Mouse (Mus musculus): ENCODE results near the gene Wdr25. TPM values are rescaled to one million over a fixed set of nuclear protein-coding genes. Genes with fewer than 3 reads are reported as not detected.

Wdr25 gene
- total and polyA plus RNA-seq, 3 experiments: 8.3 to 12.4 (median 10.8) TPM

GRCm38 (mm10) chr12:108915893-108916292, 22.5 kb downstream of the Wdr25 start:
- no peak overlapping the region for H3K4me3 ChIP-seq (replicated peaks in 1 of 3; ENCODE audit: low read depth in 2 of 3, low read length in 2 of 3, poor library complexity in 1 of 3)
- TF ChIP-seq TBP (conservative IDR thresholded peaks at IDR 0.05; ENCODE audit: low read depth, low read length): no peak
- TF ChIP-seq IRF4 (IDR thresholded peaks at IDR 0.05; ENCODE audit: low read depth, low read length): no peak
- TF ChIP-seq MAX (IDR thresholded peaks at IDR 0.05; ENCODE audit: low read length): no peak
- TF ChIP-seq MYC (IDR thresholded peaks at IDR 0.05; ENCODE audit: low read depth, low read length): no peak
- dilution Hi-C loops (cut with MboI; ENCODE audit: extremely low pct_ligation_motif_present, extremely low pct_unique_long_range_greater_than_20kb, low sequenced_read_pairs): no loop called here

GRCm38 (mm10) chr12:108916447-108917042, 23.1 kb downstream of the Wdr25 start:
- DNase-seq (ENCODE audit: extremely low read depth): no peak
- Histone ChIP-seq H3K9me3 (replicated peaks; ENCODE audit: low read length) (no peaks in the 10 kb centered on the region), H3K9ac (ENCODE audit: insufficient read depth, low read depth) (no peak overlapping the region), H3K27ac (ENCODE audit: insufficient read depth, low read depth) (no peak overlapping the region), H3K4me2 (ENCODE audit: insufficient read depth, low read depth, poor library complexity, severe bottlenecking) (no peak overlapping the region), H3K36me3 (replicated peaks in 1 of 2; ENCODE audit: control insufficient read depth in 1 of 2, insufficient read depth in 1 of 2, low read length in 1 of 2) (peaks cover 0 to 55% of the 10 kb centered on the region in 2 experiments), H3K79me2 (replicated peaks; ENCODE audit: control insufficient read depth, extremely low read depth, insufficient read depth, poor library complexity, severe bottlenecking) (no peaks in the 10 kb centered on the region), H3K4me3 (replicated peaks in 1 of 3; ENCODE audit: low read depth in 2 of 3, low read length in 2 of 3, poor library complexity in 1 of 3) (no peak overlapping the region), H3K4me1 (ENCODE audit: control insufficient read depth in 1 of 2, insufficient read depth in 2 of 2) (peaks cover 0 to 26% of the 10 kb centered on the region in 2 experiments; a peak in 2 of 4 replicates), H3K27me3 (replicated peaks) (no peaks in the 10 kb centered on the region)
- TF ChIP-seq SIN3A (IDR thresholded peaks at IDR 0.05; ENCODE audit: low read length) (no peak), IRF4 (IDR thresholded peaks at IDR 0.05; ENCODE audit: low read depth, low read length) (no peak), MEF2A (IDR thresholded peaks at IDR 0.05; ENCODE audit: borderline replicate concordance, low read depth, low read length) (no peak)
- dilution Hi-C loops (cut with MboI; ENCODE audit: extremely low pct_ligation_motif_present, extremely low pct_unique_long_range_greater_than_20kb, low sequenced_read_pairs): no loop called here
- in situ Hi-C loops (cut with MboI; ENCODE audit: low pct_ligation_motif_present, low pct_unique_long_range_greater_than_20kb, low sequenced_read_pairs): no loop called here

More at GRCm38 (mm10) chr12:108915893-108916292, 22.5 kb downstream of the Wdr25 start:
- H3K27me3 ChIP-seq (replicated peaks): no peaks in the 10 kb centered on the region
- H3K79me2 ChIP-seq (replicated peaks; ENCODE audit: control insufficient read depth, extremely low read depth, insufficient read depth, poor library complexity, severe bottlenecking): no peaks in the 10 kb centered on the region
- DNase-seq (ENCODE audit: extremely low read depth): no peak
- in situ Hi-C loops (cut with MboI; ENCODE audit: low pct_ligation_motif_present, low pct_unique_long_range_greater_than_20kb, low sequenced_read_pairs): no loop called here
- H3K9me3 ChIP-seq (replicated peaks; ENCODE audit: low read length): no peaks in the 10 kb centered on the region
- H3K27ac ChIP-seq (ENCODE audit: insufficient read depth, low read depth): no peak overlapping the region
- no peak overlapping the region for H3K9ac ChIP-seq (ENCODE audit: insufficient read depth, low read depth)
- peaks cover 0 to 33% of the 10 kb centered on the region in 2 experiments; a peak in 2 of 4 replicates for H3K4me1 ChIP-seq (ENCODE audit: control insufficient read depth in 1 of 2, insufficient read depth in 2 of 2)
- peaks cover 0 to 59% of the 10 kb centered on the region in 2 experiments for H3K36me3 ChIP-seq (replicated peaks in 1 of 2; ENCODE audit: control insufficient read depth in 1 of 2, insufficient read depth in 1 of 2, low read length in 1 of 2)
- no peak overlapping the region for H3K4me2 ChIP-seq (ENCODE audit: insufficient read depth, low read depth, poor library complexity, severe bottlenecking)

GRCm38 (mm10) chr12:108917509-108917908, 24.1 kb downstream of the Wdr25 start:
- Histone ChIP-seq H3K9ac (ENCODE audit: insufficient read depth, low read depth) (no peak overlapping the region), H3K9me3 (replicated peaks; ENCODE audit: low read length) (no peaks in the 10 kb centered on the region), H3K27ac (ENCODE audit: insufficient read depth, low read depth) (no peak overlapping the region), H3K4me3 (replicated peaks in 1 of 3; ENCODE audit: low read depth in 2 of 3, low read length in 2 of 3, poor library complexity in 1 of 3) (no peak overlapping the region), H3K79me2 (replicated peaks; ENCODE audit: control insufficient read depth, extremely low read depth, insufficient read depth, poor library complexity, severe bottlenecking) (no peaks in the 10 kb centered on the region), H3K36me3 (replicated peaks in 1 of 2; ENCODE audit: control insufficient read depth in 1 of 2, insufficient read depth in 1 of 2, low read length in 1 of 2) (peaks cover 0 to 52% of the 10 kb centered on the region in 2 experiments), H3K4me2 (ENCODE audit: insufficient read depth, low read depth, poor library complexity, severe bottlenecking) (no peak overlapping the region), H3K4me1 (ENCODE audit: control insufficient read depth in 1 of 2, insufficient read depth in 2 of 2) (peaks cover 0 to 17% of the 10 kb centered on the region in 2 experiments; a peak in 2 of 4 replicates), H3K27me3 (replicated peaks) (no peaks in the 10 kb centered on the region)
- no peak for DNase-seq (ENCODE audit: extremely low read depth)
- TF ChIP-seq ZKSCAN1 (IDR thresholded peaks at IDR 0.05; ENCODE audit: borderline replicate concordance, low read depth, low read length): no peak
- TF ChIP-seq MYC (IDR thresholded peaks at IDR 0.05; ENCODE audit: low read depth, low read length): no peak
- no peak for TF ChIP-seq RAD21 (IDR thresholded peaks at IDR 0.05; ENCODE audit: low read depth, low read length)
- dilution Hi-C loops (cut with MboI; ENCODE audit: extremely low pct_ligation_motif_present, extremely low pct_unique_long_range_greater_than_20kb, low sequenced_read_pairs): no loop called here
- in situ Hi-C loops (cut with MboI; ENCODE audit: low pct_ligation_motif_present, low pct_unique_long_range_greater_than_20kb, low sequenced_read_pairs): no loop called here
